Mouse (Mus musculus): Measurements from ENCODE around the gene Clec11a. TPM values are rescaled to one million over a fixed set of nuclear protein-coding genes. Genes with fewer than 3 reads are reported as not detected.

Gene Clec11a
- polyA plus RNA-seq, 1 experiment from 2014 or later: 0.79 TPM

DNA sequence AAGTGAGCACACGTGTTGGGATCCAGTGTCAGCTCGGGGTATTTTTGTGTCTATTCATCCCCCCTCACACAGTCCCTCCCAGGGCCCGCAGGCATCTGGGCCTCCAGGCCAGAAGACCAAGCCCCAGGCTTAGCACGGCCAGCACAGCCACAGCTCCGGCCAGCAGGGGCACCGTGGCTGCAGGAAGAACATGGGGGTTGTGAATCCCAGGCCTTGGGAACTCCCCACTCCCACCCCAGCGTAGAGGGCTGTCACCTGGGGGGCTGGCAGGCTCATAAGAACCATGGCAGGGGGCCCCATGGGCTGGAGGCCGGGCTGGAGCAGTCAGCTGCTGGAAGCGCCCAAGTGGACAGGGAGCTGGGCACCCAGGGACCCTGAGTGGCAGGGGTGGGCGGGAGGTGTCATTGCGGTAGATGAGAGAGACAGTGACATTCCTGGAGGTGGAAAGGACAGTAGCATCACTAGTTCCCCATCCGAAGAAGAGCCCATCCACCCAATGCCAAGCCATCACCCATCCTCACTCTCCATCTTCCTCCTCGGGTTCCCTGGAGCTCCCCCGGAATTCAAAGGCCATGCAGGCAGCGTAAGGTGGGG lies 53.6 kb downstream of the Clec11a start:
- H3K36me3 ChIP-seq: peaks cover 58% of the 10 kb centered on the region
- no peak overlapping the region for H3K4me2 ChIP-seq
- no peaks in the 10 kb centered on the region for H3K9me3 ChIP-seq (replicated peaks)
- H3K27ac ChIP-seq (ENCODE audit: poor library complexity, severe bottlenecking): no peak overlapping the region
- no peak for ATAC-seq (ENCODE audit: insufficient number of reproducible peaks, low FRiP score)
- no peaks in the 10 kb centered on the region for H3K27me3 ChIP-seq (replicated peaks)
- 66% methylated on average over 15 of the region's 15 CpGs for WGBS
- peak overlapping the region; percentile 41; the same call in 1 of the 2 replicates for H3K9ac ChIP-seq
- H3K4me1 ChIP-seq (replicated peaks): peaks cover 31% of the 10 kb centered on the region
- no peak overlapping the region for H3K4me3 ChIP-seq

Other genes with a start within 250 kb of the Clec11a start
- not detected in 2 replicates for gene Klk1b21, start 204.6 kb downstream of the Clec11a start, polyA plus RNA-seq (2016; fragmentation: Nextera tagmentation; extraction: Ambion mirVana)
- not detected in 2 replicates for gene Klk1b22, start 194.2 kb downstream of the Clec11a start, polyA plus RNA-seq (2016; fragmentation: Nextera tagmentation; extraction: Ambion mirVana)
- gene Klk1b16, start 170.1 kb downstream of the Clec11a start, polyA plus RNA-seq (2016; fragmentation: Nextera tagmentation; extraction: Ambion mirVana): not detected in 2 replicates
- gene Klk1b24, start 118.7 kb downstream of the Clec11a start, polyA plus RNA-seq (2016; fragmentation: Nextera tagmentation; extraction: Ambion mirVana): not detected in 2 replicates
- not detected in 2 replicates for gene Klk1b3, start 108.7 kb downstream of the Clec11a start, polyA plus RNA-seq (2016; fragmentation: Nextera tagmentation; extraction: Ambion mirVana)
- gene Klk1b4, start 99.5 kb downstream of the Clec11a start, polyA plus RNA-seq (2016; fragmentation: Nextera tagmentation; extraction: Ambion mirVana): not detected in 2 replicates
- gene Klk1b5, start 91.0 kb downstream of the Clec11a start, polyA plus RNA-seq (2016; fragmentation: Nextera tagmentation; extraction: Ambion mirVana): not detected in 2 replicates
- not detected in 2 replicates for gene Klk1, start 81.5 kb downstream of the Clec11a start, polyA plus RNA-seq (2016; fragmentation: Nextera tagmentation; extraction: Ambion mirVana)
- not detected in 2 replicates for gene Gm36864, start 70.7 kb downstream of the Clec11a start, polyA plus RNA-seq (2016; fragmentation: Nextera tagmentation; extraction: Ambion mirVana)
- 1.2 and 1.6 TPM in 2 replicates for gene 1700028J19Rik, start 60.2 kb downstream of the Clec11a start, polyA plus RNA-seq (2016; fragmentation: Nextera tagmentation; extraction: Ambion mirVana)
- gene 2410002F23Rik, start 60.2 kb downstream of the Clec11a start, polyA plus RNA-seq (2016; fragmentation: Nextera tagmentation; extraction: Ambion mirVana): 99.8 and 109 TPM in 2 replicates
- not detected in 2 replicates for gene Acp4, start 49.5 kb downstream of the Clec11a start, polyA plus RNA-seq (2016; fragmentation: Nextera tagmentation; extraction: Ambion mirVana)
- gene Gm15517, start 45.5 kb downstream of the Clec11a start, polyA plus RNA-seq (2016; fragmentation: Nextera tagmentation; extraction: Ambion mirVana): not detected in 2 replicates
- 0.80 and 0.86 TPM in 2 replicates for gene Shank1, start 3.4 kb upstream of the Clec11a start, polyA plus RNA-seq (2016; fragmentation: Nextera tagmentation; extraction: Ambion mirVana)
- gene Syt3, start 77.2 kb upstream of the Clec11a start, polyA plus RNA-seq (2016; fragmentation: Nextera tagmentation; extraction: Ambion mirVana): 0.55 and 0.63 TPM in 2 replicates
- 0.40 and 0.94 TPM in 2 replicates for gene 1700008O03Rik, start 78.9 kb upstream of the Clec11a start, polyA plus RNA-seq (2016; fragmentation: Nextera tagmentation; extraction: Ambion mirVana)
- 2.3 and 2.4 TPM in 2 replicates for gene Lrrc4b, start 122.1 kb upstream of the Clec11a start, polyA plus RNA-seq (2016; fragmentation: Nextera tagmentation; extraction: Ambion mirVana)
- gene Aspdh, start 158.5 kb upstream of the Clec11a start, polyA plus RNA-seq (2016; fragmentation: Nextera tagmentation; extraction: Ambion mirVana): 0.46 and 1.5 TPM in 2 replicates
- 141 and 145 TPM in 2 replicates for gene Josd2, start 161.1 kb upstream of the Clec11a start, polyA plus RNA-seq (2016; fragmentation: Nextera tagmentation; extraction: Ambion mirVana)
- 111 and 114 TPM in 2 replicates for gene Emc10, start 189.6 kb upstream of the Clec11a start, polyA plus RNA-seq (2016; fragmentation: Nextera tagmentation; extraction: Ambion mirVana)
- 10.1 and 12.7 TPM in 2 replicates for gene Fam71e1, start 189.7 kb upstream of the Clec11a start, polyA plus RNA-seq (2016; fragmentation: Nextera tagmentation; extraction: Ambion mirVana)
- 0.94 and 1.2 TPM in 2 replicates for gene Mybpc2, start 217.8 kb upstream of the Clec11a start, polyA plus RNA-seq (2016; fragmentation: Nextera tagmentation; extraction: Ambion mirVana)
- gene Spib, start 225.2 kb upstream of the Clec11a start, polyA plus RNA-seq (2016; fragmentation: Nextera tagmentation; extraction: Ambion mirVana): 0.15 TPM in 1 of 2 replicates, not detected in the other
- gene Pold1, start 241.9 kb upstream of the Clec11a start, polyA plus RNA-seq (2016; fragmentation: Nextera tagmentation; extraction: Ambion mirVana): 63.1 and 68.1 TPM in 2 replicates
- 54.7 and 55.3 TPM in 2 replicates for gene Nr1h2, start 247.0 kb upstream of the Clec11a start, polyA plus RNA-seq (2016; fragmentation: Nextera tagmentation; extraction: Ambion mirVana)